Mouse (Mus musculus) forebrain, embryonic 12.5 days (tissue): ENCODE results near the gene Hamp2. TPM values are rescaled to one million over a fixed set of nuclear protein-coding genes. Genes with fewer than 3 reads are reported as not detected.

Experiments
- ATAC-seq: fragments of 200-750 bp; cut with Nextera tagmentation; 2 replicates; pipeline ENCODE4 v1.8.0; 2017; ENCODE audit warnings: moderate TSS enrichment; ENCODE audit not compliant: low FRiP score
- H3K27ac ChIP-seq: fragments of 300-500 bp; sonication (generic); 2 replicates; pipeline ENCODE4 v1.5.1; 2016; ENCODE audit warnings: mild to moderate bottlenecking
- H3K27me3 ChIP-seq: fragments of 300-500 bp; sonication (generic); 2 replicates; pipeline ENCODE4 v1.6.1; 2016; ENCODE audit warnings: mild to moderate bottlenecking
- H3K36me3 ChIP-seq: fragments of 300-500 bp; sonication (generic); replicated peaks from 2 replicates; pipeline ENCODE4 v1.6.1; 2016; ENCODE audit warnings: mild to moderate bottlenecking
- H3K4me1 ChIP-seq: fragments of 300-500 bp; sonication (generic); 2 replicates; pipeline ENCODE4 v1.6.1; 2016
- H3K4me2 ChIP-seq: fragments of 300-500 bp; sonication (generic); 2 replicates; pipeline ENCODE4 v1.6.1; 2016; ENCODE audit warnings: mild to moderate bottlenecking, moderate library complexity
- H3K4me3 ChIP-seq: fragments of 300-500 bp; sonication (generic); replicated peaks from 2 replicates; pipeline ENCODE4 v1.5.1; 2016; ENCODE audit warnings: mild to moderate bottlenecking
- H3K9ac ChIP-seq: fragments of 300-500 bp; sonication (generic); 2 replicates; pipeline ENCODE4 v1.6.1; 2016; ENCODE audit warnings: mild to moderate bottlenecking
- H3K9me3 ChIP-seq: fragments of 300-500 bp; sonication (generic); 2 replicates; pipeline ENCODE4 v1.6.1; 2016
- WGBS: fragments of 180-500 bp; shearing (Covaris S2); methylation state at CpG from one replicate; pipeline ENCODE4 v1.1.7; 2016; 5-methylcytosine and 5-hydroxymethylcytosine counted together
- polyA plus RNA-seq: library from polyadenylated mRNA; unstranded; fragments of >200 nt; fragmentation: Nextera tagmentation; extraction: Ambion mirVana; gene quantifications from 2 replicates; pipeline ENCODE4 v1.2.1, GENCODE M21; 2016

Gene Hamp2
- polyA plus RNA-seq, 1 experiment from 2014 or later, result not detected

GRCm38 (mm10) chr7:30909773-30910172, 14.7 kb downstream of the Hamp2 start:
- Histone ChIP-seq H3K27ac (no peak overlapping the region), H3K4me1 (peaks cover 9% of the 10 kb centered on the region), H3K27me3 (peaks cover 22% of the 10 kb centered on the region), H3K9ac (no peak overlapping the region), H3K4me3 (no peak overlapping the region), H3K9me3 (no peaks in the 10 kb centered on the region), H3K4me2 (no peak overlapping the region), H3K36me3 (no peaks in the 10 kb centered on the region)
- ATAC-seq, result no peak
- WGBS, result 78% methylated on average over 6 of the region's 6 CpGs

GRCm38 (mm10) chr7:30908992-30909431, 15.5 kb downstream of the Hamp2 start:
- peak; percentile 23; the same call in 1 of the 2 replicates for ATAC-seq
- Histone ChIP-seq H3K9ac (0 out of 2 replicates have a peak overlapping the region, but pooled peaks have one; percentile 25), H3K4me2 (peak overlapping the region; percentile 55), H3K27ac (no peak overlapping the region), H3K36me3 (no peaks in the 10 kb centered on the region), H3K4me1 (peaks cover 9% of the 10 kb centered on the region), H3K9me3 (no peaks in the 10 kb centered on the region), H3K4me3 (peak overlapping the region; percentile 30), H3K27me3 (peaks cover 22% of the 10 kb centered on the region)
- WGBS, result 31% methylated on average over 17 of the region's 17 CpGs

GRCm38 (mm10) chr7:30908277-30908991, 16.0 kb downstream of the Hamp2 start:
- H3K9ac ChIP-seq, result 0 out of 2 replicates have a peak overlapping the region, but pooled peaks have one; percentile 25
- no peak overlapping the region for H3K27ac ChIP-seq
- ATAC-seq, result peak; percentile 55; the same call in 1 of the 2 replicates

GRCm38 (mm10) chr7:30904042-30904441, 20.4 kb downstream of the Hamp2 start:
- Histone ChIP-seq H3K27me3 (peaks cover 22% of the 10 kb centered on the region), H3K27ac (no peak overlapping the region), H3K36me3 (no peaks in the 10 kb centered on the region), H3K9ac (no peak overlapping the region), H3K4me2 (no peak overlapping the region), H3K9me3 (no peaks in the 10 kb centered on the region), H3K4me3 (no peak overlapping the region), H3K4me1 (peaks cover 9% of the 10 kb centered on the region)
- WGBS, result 53% methylated on average over 4 of the region's 4 CpGs
- no peak for ATAC-seq

More at GRCm38 (mm10) chr7:30908277-30908991, 16.0 kb downstream of the Hamp2 start:
- 3% methylated on average over 21 of the region's 26 CpGs for WGBS
- peaks cover 22% of the 10 kb centered on the region for H3K27me3 ChIP-seq
- H3K4me2 ChIP-seq, result peak overlapping the region; percentile 55
- H3K4me1 ChIP-seq, result peaks cover 9% of the 10 kb centered on the region
- H3K9me3 ChIP-seq, result no peaks in the 10 kb centered on the region
- H3K4me3 ChIP-seq, result peak overlapping the region; percentile 30
- no peaks in the 10 kb centered on the region for H3K36me3 ChIP-seq

- H3K9ac ChIP-seq, result no peak overlapping the region
- H3K27ac ChIP-seq, result no peak overlapping the region
- 90% methylated on average over 3 of the region's 3 CpGs for WGBS
- H3K27me3 ChIP-seq, result no peaks in the 10 kb centered on the region
- no peak for ATAC-seq
- no peaks in the 10 kb centered on the region for H3K4me1 ChIP-seq
- no peaks in the 10 kb centered on the region for H3K36me3 ChIP-seq
- H3K9me3 ChIP-seq, result no peaks in the 10 kb centered on the region
- no peak overlapping the region for H3K4me2 ChIP-seq
- no peak overlapping the region for H3K4me3 ChIP-seq
These were observed 29.3 kb downstream of the Hamp2 start for GRCm38 (mm10) chr7:30895217-30895616.

- Histone ChIP-seq H3K4me2 (no peak overlapping the region), H3K36me3 (no peaks in the 10 kb centered on the region), H3K27me3 (no peaks in the 10 kb centered on the region), H3K4me1 (no peaks in the 10 kb centered on the region), H3K4me3 (no peak overlapping the region), H3K9me3 (no peaks in the 10 kb centered on the region), H3K9ac (no peak overlapping the region), H3K27ac (no peak overlapping the region)
- no peak for ATAC-seq
- 67% methylated on average over 3 of the region's 3 CpGs for WGBS
These were observed 32.0 kb downstream of the Hamp2 start for GRCm38 (mm10) chr7:30892515-30892914.

- no peak for ATAC-seq
- Histone ChIP-seq H3K4me2 (no peak overlapping the region), H3K36me3 (no peaks in the 10 kb centered on the region), H3K9ac (no peak overlapping the region), H3K4me1 (no peaks in the 10 kb centered on the region), H3K9me3 (no peaks in the 10 kb centered on the region), H3K4me3 (no peak overlapping the region), H3K27me3 (no peaks in the 10 kb centered on the region), H3K27ac (no peak overlapping the region)
- 87% methylated on average over 9 of the region's 9 CpGs for WGBS
These were observed 32.7 kb downstream of the Hamp2 start for GRCm38 (mm10) chr7:30891746-30892145.

- Histone ChIP-seq H3K4me3 (no peak overlapping the region), H3K36me3 (no peaks in the 10 kb centered on the region), H3K4me2 (no peak overlapping the region), H3K9me3 (no peaks in the 10 kb centered on the region), H3K4me1 (no peaks in the 10 kb centered on the region), H3K9ac (no peak overlapping the region), H3K27me3 (no peaks in the 10 kb centered on the region), H3K27ac (no peak overlapping the region)
- ATAC-seq, result no peak
- WGBS, result 68% methylated on average over 2 of the region's 2 CpGs
These were observed 33.8 kb downstream of the Hamp2 start for GRCm38 (mm10) chr7:30890681-30891080.

- no peak overlapping the region for H3K27ac ChIP-seq
- 86% methylated on average over 7 of the region's 7 CpGs for WGBS
- no peaks in the 10 kb centered on the region for H3K4me1 ChIP-seq
- H3K4me2 ChIP-seq, result no peak overlapping the region
- no peaks in the 10 kb centered on the region for H3K27me3 ChIP-seq
- no peaks in the 10 kb centered on the region for H3K9me3 ChIP-seq
- ATAC-seq, result no peak
- no peaks in the 10 kb centered on the region for H3K36me3 ChIP-seq
- H3K4me3 ChIP-seq, result no peak overlapping the region
- no peak overlapping the region for H3K9ac ChIP-seq
These were observed 35.7 kb downstream of the Hamp2 start for GRCm38 (mm10) chr7:30888786-30889185.

GRCm38 (mm10) chr7:30887568-30888188, 36.8 kb downstream of the Hamp2 start:
- 86% methylated on average over 14 of the region's 14 CpGs for WGBS
- no peak overlapping the region for H3K27ac ChIP-seq
- no peaks in the 10 kb centered on the region for H3K36me3 ChIP-seq
- H3K4me3 ChIP-seq, result no peak overlapping the region
- H3K9ac ChIP-seq, result no peak overlapping the region
- H3K27me3 ChIP-seq, result no peaks in the 10 kb centered on the region
- H3K4me1 ChIP-seq, result no peaks in the 10 kb centered on the region
- ATAC-seq, result no peak
- H3K9me3 ChIP-seq, result no peaks in the 10 kb centered on the region
- H3K4me2 ChIP-seq, result no peak overlapping the region

- no peak overlapping the region for H3K4me3 ChIP-seq
- H3K9me3 ChIP-seq, result no peaks in the 10 kb centered on the region
- 76% methylated on average over 4 of the region's 4 CpGs for WGBS
- no peaks in the 10 kb centered on the region for H3K4me1 ChIP-seq
- no peak for ATAC-seq
- H3K4me2 ChIP-seq, result no peak overlapping the region
- no peaks in the 10 kb centered on the region for H3K36me3 ChIP-seq
- no peaks in the 10 kb centered on the region for H3K27me3 ChIP-seq
- H3K27ac ChIP-seq, result no peak overlapping the region
- H3K9ac ChIP-seq, result no peak overlapping the region
These were observed 37.6 kb downstream of the Hamp2 start for GRCm38 (mm10) chr7:30886852-30887251.

GRCm38 (mm10) chr7:30884047-30884446, 40.4 kb downstream of the Hamp2 start:
- H3K4me1 ChIP-seq, result no peaks in the 10 kb centered on the region
- H3K9me3 ChIP-seq, result no peaks in the 10 kb centered on the region
- no peak for ATAC-seq
- H3K4me2 ChIP-seq, result no peak overlapping the region
- no peak overlapping the region for H3K9ac ChIP-seq
- no peaks in the 10 kb centered on the region for H3K27me3 ChIP-seq
- no peak overlapping the region for H3K27ac ChIP-seq
- H3K36me3 ChIP-seq, result no peaks in the 10 kb centered on the region
- H3K4me3 ChIP-seq, result no peak overlapping the region

- 89% methylated on average over 3 of the region's 3 CpGs for WGBS
- Histone ChIP-seq H3K36me3 (no peaks in the 10 kb centered on the region), H3K4me3 (no peak overlapping the region), H3K9ac (no peak overlapping the region), H3K27me3 (no peaks in the 10 kb centered on the region), H3K4me2 (no peak overlapping the region), H3K27ac (no peak overlapping the region), H3K9me3 (no peaks in the 10 kb centered on the region), H3K4me1 (no peaks in the 10 kb centered on the region)
- ATAC-seq, result no peak
These were observed 43.1 kb downstream of the Hamp2 start for GRCm38 (mm10) chr7:30881367-30881766.
